Mouse (Mus musculus): Measurements from ENCODE around the gene Cd3d.

Gene Cd3d

GRCm38 (mm10) chr9:44994962-44995361 lies 13.4 kb downstream of the Cd3d start:
- no peak for DNase-seq

DNA sequence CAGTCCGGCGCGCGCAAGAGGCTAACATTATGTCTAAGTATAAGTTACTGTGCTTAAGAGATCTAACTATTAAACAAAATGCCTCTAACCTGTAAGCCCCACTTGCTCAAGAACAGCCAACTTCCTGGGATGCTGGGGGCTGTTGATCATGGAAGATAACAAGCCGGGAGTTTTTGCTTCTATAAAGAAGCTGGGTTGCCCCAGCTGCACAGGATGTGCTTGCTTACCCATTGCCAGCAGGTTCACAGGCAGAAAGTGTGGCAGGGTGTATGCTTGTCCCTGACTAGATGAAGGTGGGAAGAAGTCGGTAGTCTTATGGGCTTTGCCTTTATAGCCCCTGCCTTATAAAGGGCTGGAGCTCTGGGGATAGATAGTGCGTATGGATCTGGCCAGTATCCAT lies 15.0 kb downstream of the Cd3d start:
- DNase-seq = peak; percentile 49 to 68

DNA sequence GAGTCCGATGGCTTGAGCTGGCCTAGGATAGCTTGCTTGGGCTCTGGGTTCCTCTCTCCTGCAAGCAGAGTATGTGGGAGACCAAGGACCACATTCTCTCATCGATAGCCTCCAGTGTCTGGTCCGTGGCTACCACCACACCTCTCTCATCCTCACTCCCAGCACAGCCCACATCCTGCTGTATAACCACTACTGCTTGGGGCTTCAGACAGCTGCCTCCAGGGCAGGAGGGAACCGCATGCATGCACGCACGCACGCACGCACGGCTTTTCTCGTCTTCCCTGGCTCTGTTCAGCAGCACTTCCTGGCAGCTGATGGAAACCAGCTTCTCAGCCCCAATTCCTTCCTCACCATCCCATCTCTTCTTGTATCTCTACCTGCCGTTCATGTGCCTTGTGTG lies 16.6 kb downstream of the Cd3d start:
- DNase-seq = peak; percentile 27 to 62

GRCm38 (mm10) chr9:44999171-44999570 lies 17.6 kb downstream of the Cd3d start:
- peak in 1 of 2 experiments; percentile 12 for DNase-seq

DNA sequence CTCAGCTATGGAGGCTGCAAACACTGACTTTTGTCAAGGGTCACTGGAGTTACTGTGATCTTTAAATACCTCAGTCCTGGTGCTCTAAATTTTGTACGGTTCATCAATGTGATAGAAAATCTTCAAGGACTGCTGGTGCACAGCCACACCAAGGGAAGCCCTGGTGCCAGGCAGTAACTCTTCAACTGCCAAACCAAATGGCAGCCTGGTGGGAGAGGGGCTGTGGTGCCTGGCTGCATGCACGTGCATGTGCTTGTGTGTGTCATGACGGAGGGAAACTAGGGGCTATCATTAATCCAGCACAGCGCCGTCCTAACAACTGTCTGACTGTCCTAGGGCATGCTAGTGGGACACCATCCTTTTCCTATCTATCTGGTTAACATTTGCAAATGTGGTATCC lies 18.2 kb downstream of the Cd3d start:
- DNase-seq = no peak

DNA sequence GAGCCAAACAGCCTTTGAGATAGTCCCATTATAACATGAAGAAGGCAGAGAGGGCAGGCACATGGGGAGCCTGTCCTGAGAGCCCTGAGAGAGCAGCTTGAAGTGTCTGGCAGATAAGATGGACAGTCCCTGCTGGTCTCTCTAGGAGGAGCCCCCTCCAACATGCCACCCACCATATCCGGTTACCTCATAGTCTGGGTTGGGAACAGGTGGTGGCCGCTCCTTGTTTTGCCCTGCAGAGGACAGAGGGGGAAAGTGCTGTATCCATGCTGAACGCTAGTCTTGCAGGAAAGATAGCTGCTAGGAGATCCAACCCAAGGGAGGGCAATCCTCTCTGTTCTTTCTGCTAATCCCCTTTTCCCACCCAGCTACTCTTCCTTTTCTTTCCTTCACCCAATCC lies 18.7 kb downstream of the Cd3d start:
- DNase-seq = no peak

DNA sequence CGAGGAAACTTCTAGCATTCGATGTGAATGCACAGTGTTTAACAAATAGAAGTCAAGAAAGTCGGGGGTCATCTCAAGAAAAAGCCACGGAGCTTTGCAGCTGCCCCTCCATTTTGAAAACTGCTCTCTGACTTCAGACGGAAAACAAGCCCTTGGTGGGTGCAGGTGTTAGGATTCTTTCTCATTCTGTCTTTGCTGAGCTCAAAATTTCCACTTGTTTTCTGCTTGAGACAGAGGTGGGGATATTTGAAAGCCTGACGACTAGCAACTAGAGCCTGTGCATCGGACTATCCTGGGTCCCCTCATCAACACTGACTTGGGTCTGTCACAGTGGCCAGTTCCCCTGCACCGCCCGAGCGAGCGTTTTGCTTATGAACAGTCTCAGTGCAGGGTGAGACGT lies 25.8 kb downstream of the Cd3d start:
- peak in 1 of 2 experiments; percentile 35 for DNase-seq

DNA sequence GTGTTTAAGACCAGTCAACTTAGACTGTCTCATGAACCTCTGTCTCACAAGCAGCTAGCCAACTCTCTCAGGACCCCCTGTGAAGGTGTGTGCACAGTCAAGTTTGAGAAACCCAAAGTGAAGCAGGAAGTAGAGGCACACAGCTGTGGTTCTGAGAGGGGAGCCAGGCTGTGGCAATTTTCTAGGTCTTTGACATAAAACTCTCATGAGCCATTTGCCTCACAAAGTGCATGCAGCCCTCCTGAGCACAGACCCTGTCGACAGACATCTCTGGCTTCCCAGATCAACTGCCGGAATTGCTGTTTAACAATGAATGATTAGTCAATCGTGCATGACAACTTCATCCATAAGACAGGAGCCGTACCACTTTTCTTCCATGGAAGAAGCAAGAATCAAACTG lies 26.8 kb downstream of the Cd3d start:
- DNase-seq = peak; percentile 53 to 73

DNA sequence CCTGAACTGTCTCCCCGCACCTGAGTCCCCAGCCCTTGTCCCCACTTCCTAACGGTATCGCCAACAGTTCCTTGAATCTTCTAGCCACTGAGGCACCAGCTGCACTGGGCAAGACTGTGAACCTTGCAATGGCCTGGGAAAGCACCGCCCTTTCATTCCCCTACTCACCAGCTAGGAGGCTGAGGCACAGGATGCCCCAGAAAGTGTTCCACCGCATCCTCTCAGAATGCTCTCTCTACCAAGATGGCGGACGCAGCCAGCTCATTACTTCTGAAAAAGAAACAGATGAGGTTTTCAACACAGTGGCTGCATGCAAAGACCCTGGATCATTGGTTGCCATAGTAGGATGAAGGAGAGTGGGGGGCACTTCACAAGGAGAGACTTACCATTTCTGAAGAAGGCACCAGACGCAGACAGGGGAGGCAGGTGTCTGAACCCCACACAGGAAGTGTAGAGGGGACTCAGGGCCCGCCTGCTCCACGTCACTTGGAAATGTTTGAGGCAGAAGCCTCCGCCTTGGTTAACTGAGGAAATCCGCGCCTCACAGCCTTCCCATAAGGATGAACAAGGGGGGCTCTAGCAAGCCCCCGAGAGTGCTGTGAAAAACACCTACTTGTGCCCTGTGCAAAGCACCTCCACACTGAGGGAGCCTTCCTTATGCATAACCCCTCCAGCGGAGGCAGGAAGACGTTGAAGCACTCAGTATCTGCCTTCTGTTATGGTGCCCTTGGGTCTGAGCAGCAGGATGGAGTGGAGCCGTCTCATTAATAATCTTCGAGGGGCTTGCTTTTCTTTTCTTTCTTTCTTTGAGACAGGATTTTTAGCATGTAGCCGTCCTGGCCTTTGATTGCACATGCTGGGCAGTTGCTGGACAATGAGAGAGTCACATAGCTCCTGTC lies 27.8 kb downstream of the Cd3d start, which contains the start of gene Cd3e:
Cd3e (minus strand) TSS at position 448 of the 899 bp plus-strand sequence.
- DNase-seq = peak; percentile 75 to 89

DNA sequence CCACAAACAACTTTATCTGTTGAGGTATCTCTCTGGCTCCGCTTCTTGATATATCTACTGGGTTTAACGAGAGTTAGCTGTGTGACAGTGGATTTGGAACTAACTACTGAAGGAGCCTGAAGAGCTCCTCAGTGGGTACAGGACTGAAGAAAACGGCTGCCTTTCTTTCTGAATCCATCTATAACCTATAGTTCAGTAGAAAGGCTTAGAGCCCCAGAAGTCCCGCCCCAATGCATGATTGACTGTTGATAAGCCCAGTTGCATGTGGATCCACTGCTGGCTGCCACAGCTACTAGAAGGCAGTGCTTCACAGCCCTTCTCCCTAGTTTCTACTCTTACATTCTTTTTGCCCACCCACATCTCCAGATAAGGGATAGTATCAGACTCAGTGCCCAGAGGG lies 28.9 kb downstream of the Cd3d start:
- peak in 1 of 2 experiments; percentile 74 for DNase-seq

DNA sequence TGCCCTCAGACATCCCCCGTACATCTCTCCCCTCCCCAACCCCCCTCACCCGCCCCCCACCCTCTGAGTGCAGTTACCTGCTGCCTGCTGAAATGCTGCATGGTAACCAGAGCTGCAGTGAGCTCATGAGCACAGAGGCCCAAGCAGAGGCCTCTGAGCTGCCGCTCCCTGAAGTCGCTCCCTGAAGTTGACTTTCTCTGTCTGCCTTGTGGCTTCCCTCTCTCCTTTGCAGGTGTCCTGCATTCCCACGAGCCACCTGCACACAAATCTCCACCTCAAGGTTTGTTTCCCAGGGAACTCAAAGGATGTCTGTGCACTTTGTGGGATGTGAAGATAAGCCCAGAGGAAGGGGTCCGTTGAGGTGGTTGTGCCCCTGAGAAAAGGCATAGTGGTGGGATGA lies 29.7 kb downstream of the Cd3d start:
- DNase-seq = no peak

DNA sequence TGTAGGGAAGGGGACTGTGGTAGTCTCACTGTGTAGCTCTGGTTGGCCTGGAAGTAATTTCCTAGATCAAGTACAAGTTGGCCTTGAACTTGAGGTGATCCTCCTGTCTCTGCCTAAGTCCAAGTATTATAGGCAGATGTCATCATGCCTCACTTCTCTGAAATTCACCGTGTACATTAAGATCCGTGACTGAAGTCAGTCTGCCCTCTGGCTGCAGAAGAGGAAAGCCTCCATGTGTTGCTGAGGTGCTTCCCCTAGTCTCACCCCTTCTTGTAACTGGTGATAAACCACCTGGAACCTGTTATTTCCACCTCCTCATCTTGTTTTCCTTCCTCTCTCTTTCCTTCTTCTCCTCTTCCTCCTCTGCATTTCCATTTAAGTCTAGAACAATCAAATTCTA lies 33.3 kb downstream of the Cd3d start:
- no peak for DNase-seq

DNA sequence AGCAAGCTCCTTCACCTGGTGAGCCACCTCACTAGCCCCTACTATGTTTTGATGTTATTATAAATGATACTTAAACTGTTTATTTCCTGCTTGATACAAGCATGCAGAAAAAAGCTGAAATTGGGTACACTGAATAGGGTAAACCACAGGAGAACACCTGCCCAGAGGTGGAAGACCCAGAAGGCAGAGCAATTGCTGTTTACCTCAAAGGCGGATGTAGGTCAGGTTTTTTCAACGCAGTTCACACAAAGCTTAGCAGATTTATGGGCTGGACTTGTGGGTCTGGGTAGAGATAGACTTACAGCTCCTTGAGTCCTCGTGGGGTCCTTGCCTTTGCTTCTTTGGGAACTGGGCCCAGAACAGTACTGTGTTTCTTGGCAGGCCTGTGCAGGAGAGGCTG lies 34.3 kb downstream of the Cd3d start:
- DNase-seq = peak in 1 of 2 experiments; percentile 69

GRCm38 (mm10) chr9:45018031-45018430 lies 36.4 kb downstream of the Cd3d start:
- no peak for DNase-seq

- DNase-seq = no peak
Measured at GRCm38 (mm10) chr9:45022800-45023199, 41.2 kb downstream of the Cd3d start.

DNA sequence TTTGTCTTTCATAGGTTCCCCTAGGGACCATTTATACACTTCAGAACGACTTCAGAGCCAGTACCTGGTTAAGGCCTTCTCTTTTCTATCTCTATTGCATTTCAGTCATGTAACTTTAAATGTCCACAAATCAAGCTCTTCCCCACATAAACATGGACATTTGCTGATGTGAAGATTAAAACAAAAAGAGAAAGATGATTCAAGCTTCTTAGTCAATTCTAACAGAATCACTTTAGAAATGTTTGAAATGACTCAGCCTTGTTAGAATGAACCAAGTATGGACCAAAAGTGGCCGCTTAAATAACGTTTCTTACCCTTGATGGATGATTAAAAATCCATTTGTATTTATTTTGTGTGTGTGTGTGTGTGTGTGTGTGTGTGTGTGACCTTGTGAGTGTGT lies 42.1 kb downstream of the Cd3d start:
- DNase-seq = no peak

- DNase-seq = no peak
Measured at GRCm38 (mm10) chr9:45024187-45024586, 42.6 kb downstream of the Cd3d start.

DNA sequence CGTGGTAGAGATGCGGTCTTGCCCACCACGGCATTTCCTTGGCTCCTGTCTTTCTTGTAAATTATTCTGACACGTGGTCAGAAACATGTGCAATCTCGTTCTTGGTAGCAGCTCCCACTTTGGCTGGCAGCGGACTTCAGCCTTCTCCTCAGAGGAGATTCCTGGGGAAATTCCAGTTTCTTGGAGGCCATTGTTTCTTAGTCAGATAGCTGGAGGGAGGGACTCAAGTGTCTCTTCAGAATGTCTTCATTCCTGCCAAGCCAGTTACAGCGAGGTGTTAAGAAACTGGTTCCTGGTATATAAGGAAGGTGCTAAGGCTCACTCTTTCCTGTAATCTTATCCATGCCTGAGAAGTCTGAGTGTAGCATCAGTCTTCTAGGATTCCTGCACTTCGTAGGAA lies 45.8 kb downstream of the Cd3d start:
- no peak for DNase-seq

- no peak for DNase-seq
Measured at GRCm38 (mm10) chr9:45030341-45030740, 48.8 kb downstream of the Cd3d start.

- DNase-seq = no peak
Measured at GRCm38 (mm10) chr9:45032261-45032660, 50.7 kb downstream of the Cd3d start.

- no peak for DNase-seq
Measured at GRCm38 (mm10) chr9:45034526-45034925, 52.9 kb downstream of the Cd3d start.
